Mouse (Mus musculus): Measurements from ENCODE around the gene Gsdma2. TPM values are rescaled to one million over a fixed set of nuclear protein-coding genes. Genes with fewer than 3 reads are reported as not detected.

Gsdma2 gene
- total and polyA plus RNA-seq, 3 experiments: not detected

DNA sequence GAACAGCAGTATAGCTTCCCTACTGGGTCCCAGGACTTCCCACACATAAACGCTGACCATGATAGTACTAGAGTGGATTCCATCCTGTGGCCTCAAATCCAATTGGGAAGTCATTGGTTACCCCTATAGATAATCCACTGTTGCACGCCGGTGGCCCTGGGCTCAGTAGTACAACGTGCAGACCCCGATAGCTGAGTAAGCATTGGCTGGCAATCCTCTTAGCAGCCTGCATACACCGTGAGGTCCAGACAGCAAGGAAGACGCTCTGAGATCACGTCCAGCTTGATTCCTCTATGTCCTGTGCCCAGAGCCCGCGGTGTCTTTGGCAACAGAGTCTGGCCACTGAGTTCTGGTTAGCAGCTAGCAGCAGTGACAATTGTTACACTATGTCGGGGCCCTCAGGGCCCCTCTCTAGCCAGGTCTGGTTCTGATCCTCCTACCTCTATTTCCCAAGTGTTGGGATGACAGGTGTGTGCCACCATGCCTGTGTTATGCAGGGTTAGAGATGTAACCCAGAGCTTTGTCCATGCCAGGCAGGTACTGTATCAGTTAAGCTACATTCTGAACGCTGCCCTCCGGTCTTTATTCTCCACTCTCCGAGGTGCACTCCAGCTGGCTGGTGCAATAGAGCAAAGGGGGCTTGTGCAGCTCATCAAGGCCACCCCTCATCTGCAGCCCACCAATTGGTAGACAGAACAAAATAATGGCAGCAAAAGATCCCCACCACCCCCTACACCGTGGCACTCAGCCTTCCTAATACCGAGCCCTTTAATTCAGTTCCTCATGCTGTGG, 52.5 kb downstream of the Gsdma2 start:
- Histone ChIP-seq H3K36me3 (ENCODE audit: control insufficient read depth in 1 of 2, insufficient read depth in 2 of 2, low read length in 2 of 2) (no peaks in the 10 kb centered on the region), H3K9ac (ENCODE audit: control insufficient read depth, low read depth, low read length, poor library complexity, severe bottlenecking) (no peak overlapping the region), H3K27ac (ENCODE audit: control insufficient read depth, low read depth, low read length) (no peak overlapping the region), H3K27me3 (ENCODE audit: control insufficient read depth in 1 of 2, insufficient read depth in 2 of 2, low read length in 2 of 2) (no peaks in the 10 kb centered on the region), H3K4me1 (ENCODE audit: control insufficient read depth in 1 of 2, insufficient read depth in 2 of 2, low read length in 2 of 2) (no peaks in the 10 kb centered on the region), H3K9me3 (replicated peaks; ENCODE audit: insufficient read depth, low read length) (no peaks in the 10 kb centered on the region), H3K4me3 (ENCODE audit: control insufficient read depth in 1 of 2, insufficient read depth in 1 of 2, low read depth in 2 of 2, low read length in 2 of 2) (no peak overlapping the region), H3K79me2 (ENCODE audit: control insufficient read depth, insufficient read depth, low read length, poor library complexity) (no peaks in the 10 kb centered on the region)
- TF ChIP-seq SIN3A (IDR thresholded peaks at IDR 0.05; ENCODE audit: low read length) (no peak), MXI1 (IDR thresholded peaks at IDR 0.05; ENCODE audit: low read depth, low read length) (no peak), MEF2A (IDR thresholded peaks at IDR 0.05; ENCODE audit: extremely low read depth, insufficient replicate concordance, low read depth, low read length, poor library complexity, severe bottlenecking) (no peak), GABPA (IDR thresholded peaks at IDR 0.05; ENCODE audit: low read depth, low read length) (no peak), ETS1 (IDR thresholded peaks at IDR 0.05; ENCODE audit: low read depth, low read length) (no peak), MYB (IDR thresholded peaks at IDR 0.05; ENCODE audit: low read depth, low read length) (no peak), CHD2 (IDR thresholded peaks at IDR 0.05; ENCODE audit: low read length) (no peak), CHD1 (IDR thresholded peaks at IDR 0.05; ENCODE audit: low read depth, low read length) (no peak), ZMIZ1 (IDR thresholded peaks at IDR 0.05; ENCODE audit: low read depth, low read length) (no peak), POLR2AphosphoS5 (IDR thresholded peaks at IDR 0.05; ENCODE audit: borderline replicate concordance, low read depth, low read length) (no peak), UBTF (IDR thresholded peaks at IDR 0.05; ENCODE audit: borderline replicate concordance, insufficient read depth, low read depth, low read length) (no peak)
- DNase-seq (ENCODE audit: low read depth, low spot score): no peak

GRCm38 (mm10) chr11:98699911-98700310, 53.4 kb downstream of the Gsdma2 start:
- no peaks in the 10 kb centered on the region for H3K36me3 ChIP-seq (ENCODE audit: control insufficient read depth in 1 of 2, insufficient read depth in 2 of 2, low read length in 2 of 2)
- H3K9me3 ChIP-seq (replicated peaks; ENCODE audit: insufficient read depth, low read length): no peaks in the 10 kb centered on the region
- no peak overlapping the region for H3K4me3 ChIP-seq (ENCODE audit: control insufficient read depth in 1 of 2, insufficient read depth in 1 of 2, low read depth in 2 of 2, low read length in 2 of 2)
- no peaks in the 10 kb centered on the region for H3K27me3 ChIP-seq (ENCODE audit: control insufficient read depth in 1 of 2, insufficient read depth in 2 of 2, low read length in 2 of 2)
- no peak overlapping the region for H3K9ac ChIP-seq (ENCODE audit: control insufficient read depth, low read depth, low read length, poor library complexity, severe bottlenecking)
- H3K4me1 ChIP-seq (ENCODE audit: control insufficient read depth in 1 of 2, insufficient read depth in 2 of 2, low read length in 2 of 2): no peaks in the 10 kb centered on the region
- H3K79me2 ChIP-seq (ENCODE audit: control insufficient read depth, insufficient read depth, low read length, poor library complexity): no peaks in the 10 kb centered on the region
- DNase-seq (ENCODE audit: low read depth, low spot score): peak; percentile 81
- no peak overlapping the region for H3K27ac ChIP-seq (ENCODE audit: control insufficient read depth, low read depth, low read length)
- TF ChIP-seq UBTF (IDR thresholded peaks at IDR 0.05; ENCODE audit: borderline replicate concordance, insufficient read depth, low read depth, low read length) (no peak), MEF2A (IDR thresholded peaks at IDR 0.05; ENCODE audit: extremely low read depth, insufficient replicate concordance, low read depth, low read length, poor library complexity, severe bottlenecking) (no peak), RCOR1 (IDR thresholded peaks at IDR 0.05; ENCODE audit: low read depth, low read length) (no peak), EP300 (IDR thresholded peaks at IDR 0.05; ENCODE audit: low read depth in 1 of 2, low read length in 2 of 2) (no peak), MYC (IDR thresholded peaks at IDR 0.05; ENCODE audit: low read depth, low read length) (no peak), ETS1 (IDR thresholded peaks at IDR 0.05; ENCODE audit: low read depth, low read length) (no peak), SMC3 (IDR thresholded peaks at IDR 0.05; ENCODE audit: low read depth, low read length) (peak; percentile 99), GABPA (IDR thresholded peaks at IDR 0.05; ENCODE audit: low read depth, low read length) (no peak), ZC3H11A (IDR thresholded peaks at IDR 0.05; ENCODE audit: low read depth, low read length) (peak; percentile 99), JUND (IDR thresholded peaks at IDR 0.05; ENCODE audit: low read depth, low read length) (no peak), ZMIZ1 (IDR thresholded peaks at IDR 0.05; ENCODE audit: low read depth, low read length) (no peak), ZNF384 (IDR thresholded peaks at IDR 0.05; ENCODE audit: low read depth, low read length) (0 out of 2 replicates have a peak, but pooled peaks have one; percentile 15), BHLHE40 (IDR thresholded peaks at IDR 0.05; ENCODE audit: borderline replicate concordance, low read depth, low read length) (no peak), TAL1 (IDR thresholded peaks at IDR 0.05; ENCODE audit: low read length) (no peak), CHD1 (IDR thresholded peaks at IDR 0.05; ENCODE audit: low read depth, low read length) (no peak), CTCF (IDR thresholded peaks at IDR 0.05 in 2 of 3, conservative IDR thresholded peaks at IDR 0.05 in 1 of 3; ENCODE audit: control insufficient read depth in 1 of 3, insufficient read depth in 1 of 3, low read depth in 2 of 3, low read length in 3 of 3, poor library complexity in 1 of 3, severe bottlenecking in 1 of 3) (peak; percentile 81 to 99 (median 96)), MAX (IDR thresholded peaks at IDR 0.05; ENCODE audit: low read length) (no peak), ZKSCAN1 (IDR thresholded peaks at IDR 0.05; ENCODE audit: low read depth, low read length) (no peak), MYB (IDR thresholded peaks at IDR 0.05; ENCODE audit: low read depth, low read length) (no peak), KAT2A (conservative IDR thresholded peaks at IDR 0.05; ENCODE audit: low read depth, low read length) (no peak), NELFE (IDR thresholded peaks at IDR 0.05; ENCODE audit: low read depth, low read length) (no peak), RAD21 (IDR thresholded peaks at IDR 0.05; ENCODE audit: low read depth, low read length) (peak; percentile 99), CHD2 (IDR thresholded peaks at IDR 0.05; ENCODE audit: low read length) (no peak), MAZ (IDR thresholded peaks at IDR 0.05; ENCODE audit: low read depth, low read length) (peak; percentile 69; the same call in 1 of the 2 replicates), POLR2AphosphoS5 (IDR thresholded peaks at IDR 0.05; ENCODE audit: borderline replicate concordance, low read depth, low read length) (no peak), ELF1 (IDR thresholded peaks at IDR 0.05; ENCODE audit: low read depth, low read length) (no peak)
